Mouse (Mus musculus) midbrain, embryonic 14.5 days (tissue): Measurements from ENCODE around the gene Pitx2. TPM values are rescaled to one million over a fixed set of nuclear protein-coding genes. Genes with fewer than 3 reads are reported as not detected.

Source experiments
- ATAC-seq: fragments of 200-750 bp; cut with Nextera tagmentation; 2 replicates; pipeline ENCODE4 v1.8.0; 2017; ENCODE audit warnings: moderate number of reproducible peaks, moderate library complexity; ENCODE audit not compliant: low FRiP score, low TSS enrichment
- DNase-seq: peaks from one replicate; pipeline ENCODE4 v3.0.0-alpha.2; 2015
- H3K27ac ChIP-seq: fragments of 300-500 bp; sonication (generic); replicated peaks from 2 replicates; pipeline ENCODE4 v1.5.1; 2014; ENCODE audit warnings: mild to moderate bottlenecking, low read depth, low read length, moderate library complexity
- H3K27me3 ChIP-seq: fragments of 300-500 bp; sonication (generic); 2 replicates; pipeline ENCODE4 v1.6.1; 2014; ENCODE audit warnings: low read length, control low read depth, mixed read lengths; ENCODE audit not compliant: control insufficient read depth, insufficient read depth
- H3K36me3 ChIP-seq: fragments of 300-500 bp; sonication (generic); 2 replicates; pipeline ENCODE4 v1.6.1; 2014; ENCODE audit warnings: low read length, control low read depth; ENCODE audit not compliant: control insufficient read depth, insufficient read depth
- H3K4me1 ChIP-seq: fragments of 300-500 bp; sonication (generic); 2 replicates; pipeline ENCODE4 v1.6.1; 2014; ENCODE audit warnings: mild to moderate bottlenecking, antibody characterized with exemption, low read length, control low read depth; ENCODE audit not compliant: control insufficient read depth, insufficient read depth
- H3K4me2 ChIP-seq: fragments of 300-500 bp; sonication (generic); 2 replicates; pipeline ENCODE4 v1.6.1; 2014; ENCODE audit warnings: mild to moderate bottlenecking, low read length, moderate library complexity
- H3K4me3 ChIP-seq: fragments of 300-500 bp; sonication (generic); replicated peaks from 2 replicates; pipeline ENCODE4 v1.5.1; 2014; ENCODE audit warnings: low read depth, low read length
- H3K9ac ChIP-seq: fragments of 300-500 bp; sonication (generic); replicated peaks from 2 replicates; pipeline ENCODE4 v1.6.1; 2014; ENCODE audit warnings: mild to moderate bottlenecking, low read length, moderate library complexity
- H3K9me3 ChIP-seq: fragments of 300-500 bp; sonication (generic); 2 replicates; pipeline ENCODE4 v1.6.1; 2016; ENCODE audit warnings: low read length, control low read depth, mixed read lengths; ENCODE audit not compliant: control insufficient read depth
- WGBS: fragments of 180-500 bp; shearing (Covaris S2); extraction: QIAGEN DNeasy Blood & Tissue Kit; methylation state at CpG from one replicate; pipeline ENCODE4 v1.1.7; 2014; 5-methylcytosine and 5-hydroxymethylcytosine counted together
- polyA plus RNA-seq: library from polyadenylated mRNA; unstranded; fragments of >200 nt; fragmentation: Nextera tagmentation; extraction: Ambion mirVana; gene quantifications from 2 replicates; pipeline ENCODE4 v1.2.1, GENCODE M21; 2014

The Pitx2 gene
- polyA plus RNA-seq, 1 experiment from 2014 or later = 27.5 TPM

DNA sequence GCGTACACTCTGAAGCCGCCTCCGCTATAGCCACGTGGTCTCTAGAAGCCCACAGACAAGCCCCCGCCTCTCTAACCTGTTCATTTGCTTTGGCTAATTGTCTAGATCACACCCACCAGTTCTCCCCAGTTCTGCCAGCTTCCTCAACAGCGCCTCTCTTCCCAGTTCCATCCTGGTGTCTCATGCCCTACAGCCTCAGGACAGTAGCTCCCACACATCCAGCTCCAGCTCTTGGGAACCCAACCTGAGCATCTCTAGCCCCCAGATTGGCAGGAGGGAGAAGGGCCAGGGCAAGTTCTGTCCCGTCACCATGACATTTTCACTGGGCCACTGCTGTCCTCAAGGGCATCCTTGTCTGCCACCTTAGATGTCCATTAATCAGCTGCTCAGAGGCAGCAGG lies 29.3 kb upstream of the Pitx2 start:
- no peak overlapping the region for H3K4me2 ChIP-seq
- DNase-seq = no peak
- no peaks in the 10 kb centered on the region for H3K9me3 ChIP-seq
- WGBS = 89% methylated on average over 7 of the region's 7 CpGs
- H3K4me1 ChIP-seq = no peaks in the 10 kb centered on the region
- no peak overlapping the region for H3K27ac ChIP-seq
- H3K36me3 ChIP-seq = no peaks in the 10 kb centered on the region
- H3K4me3 ChIP-seq = no peak overlapping the region
- H3K9ac ChIP-seq = no peak overlapping the region
- no peak for ATAC-seq
- H3K27me3 ChIP-seq = no peaks in the 10 kb centered on the region

DNA sequence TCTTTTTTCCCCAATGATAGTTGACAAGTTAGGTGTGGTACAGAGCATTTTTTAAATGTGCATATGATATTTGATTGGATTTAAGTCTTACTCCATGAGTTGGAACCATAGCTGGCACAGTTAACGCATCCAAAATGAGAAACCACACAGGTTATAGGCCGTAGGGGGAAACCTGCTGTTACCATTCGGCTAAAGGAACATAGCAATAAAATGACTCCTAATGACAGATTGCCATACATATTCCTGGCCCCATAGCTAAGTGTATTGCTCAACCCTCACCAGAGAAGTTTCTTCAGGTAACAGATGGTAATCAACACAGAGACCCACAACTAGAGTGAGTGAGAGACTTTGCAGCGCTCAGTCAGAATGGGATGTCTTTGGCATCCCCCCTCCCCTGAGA lies 27.9 kb upstream of the Pitx2 start:
- ATAC-seq = no peak
- H3K27me3 ChIP-seq = no peaks in the 10 kb centered on the region
- no peak overlapping the region for H3K27ac ChIP-seq
- no peaks in the 10 kb centered on the region for H3K9me3 ChIP-seq
- no peak overlapping the region for H3K4me3 ChIP-seq
- no peak for DNase-seq
- H3K4me2 ChIP-seq = no peak overlapping the region
- H3K4me1 ChIP-seq = no peaks in the 10 kb centered on the region
- no peak overlapping the region for H3K9ac ChIP-seq
- no peaks in the 10 kb centered on the region for H3K36me3 ChIP-seq
- 96% methylated on average over 4 of the region's 4 CpGs for WGBS

DNA sequence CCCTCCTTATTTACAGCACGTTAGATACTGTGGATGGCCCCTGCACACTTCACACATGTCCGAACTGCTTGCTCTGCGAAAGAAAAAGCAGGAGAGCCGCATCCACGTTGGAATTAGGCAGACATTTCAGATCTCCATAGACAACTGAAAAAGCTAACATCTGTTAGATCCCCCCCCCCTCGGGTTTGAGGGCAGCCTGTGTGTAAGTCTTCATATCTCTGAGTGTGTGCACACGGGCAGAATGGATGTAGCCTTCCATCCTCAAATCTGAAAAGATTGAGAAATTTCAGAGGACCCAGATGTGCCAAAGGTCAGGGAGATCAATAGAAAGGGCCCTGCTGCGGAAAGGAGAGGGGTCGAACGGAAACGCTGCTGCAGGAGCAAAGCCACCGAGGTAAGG lies 5.2 kb upstream of the Pitx2 start:
- no peak overlapping the region for H3K4me3 ChIP-seq
- H3K27ac ChIP-seq = no peak overlapping the region
- H3K4me2 ChIP-seq = no peak overlapping the region
- no peaks in the 10 kb centered on the region for H3K9me3 ChIP-seq
- WGBS = 3% methylated on average over 12 of the region's 12 CpGs
- no peaks in the 10 kb centered on the region for H3K36me3 ChIP-seq
- ATAC-seq (no peak), DNase-seq (peak; percentile 16)
- H3K4me1 ChIP-seq = peaks cover 4% of the 10 kb centered on the region; the same call in 1 of the 2 replicates
- H3K9ac ChIP-seq = no peak overlapping the region
- peaks cover 69% of the 10 kb centered on the region for H3K27me3 ChIP-seq

DNA sequence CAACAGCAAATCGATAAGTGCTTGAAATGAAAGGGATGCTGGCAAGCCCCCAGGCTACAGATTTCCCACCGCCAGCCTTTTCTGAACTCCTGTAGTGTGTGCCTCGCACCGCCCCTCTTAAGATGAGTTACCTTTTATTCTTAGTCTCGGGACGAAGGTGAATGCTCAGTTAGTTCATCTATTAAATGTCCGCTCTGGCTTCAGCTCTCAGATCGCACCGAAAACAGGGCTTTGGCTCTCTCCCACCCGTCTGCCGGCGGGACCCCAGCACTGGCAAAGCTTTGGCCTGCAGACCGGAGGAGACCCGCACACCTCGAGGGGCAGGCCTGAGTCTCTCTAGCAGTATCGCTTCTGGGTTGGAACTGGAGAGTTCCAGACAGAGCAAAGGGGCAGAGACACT lies 4.6 kb upstream of the Pitx2 start:
- peak; percentile 40 for DNase-seq
- WGBS = under 1% methylated on average over 16 of the region's 16 CpGs
- Histone ChIP-seq H3K4me1 (peaks cover 9% of the 10 kb centered on the region; the same call in 1 of the 2 replicates), H3K4me3 (no peak overlapping the region), H3K27me3 (peaks cover 75% of the 10 kb centered on the region), H3K27ac (0 out of 2 replicates have a peak overlapping the region, but pooled peaks have one; percentile 16), H3K36me3 (no peaks in the 10 kb centered on the region), H3K9ac (no peak overlapping the region), H3K4me2 (no peak overlapping the region), H3K9me3 (no peaks in the 10 kb centered on the region)
- ATAC-seq = no peak

DNA sequence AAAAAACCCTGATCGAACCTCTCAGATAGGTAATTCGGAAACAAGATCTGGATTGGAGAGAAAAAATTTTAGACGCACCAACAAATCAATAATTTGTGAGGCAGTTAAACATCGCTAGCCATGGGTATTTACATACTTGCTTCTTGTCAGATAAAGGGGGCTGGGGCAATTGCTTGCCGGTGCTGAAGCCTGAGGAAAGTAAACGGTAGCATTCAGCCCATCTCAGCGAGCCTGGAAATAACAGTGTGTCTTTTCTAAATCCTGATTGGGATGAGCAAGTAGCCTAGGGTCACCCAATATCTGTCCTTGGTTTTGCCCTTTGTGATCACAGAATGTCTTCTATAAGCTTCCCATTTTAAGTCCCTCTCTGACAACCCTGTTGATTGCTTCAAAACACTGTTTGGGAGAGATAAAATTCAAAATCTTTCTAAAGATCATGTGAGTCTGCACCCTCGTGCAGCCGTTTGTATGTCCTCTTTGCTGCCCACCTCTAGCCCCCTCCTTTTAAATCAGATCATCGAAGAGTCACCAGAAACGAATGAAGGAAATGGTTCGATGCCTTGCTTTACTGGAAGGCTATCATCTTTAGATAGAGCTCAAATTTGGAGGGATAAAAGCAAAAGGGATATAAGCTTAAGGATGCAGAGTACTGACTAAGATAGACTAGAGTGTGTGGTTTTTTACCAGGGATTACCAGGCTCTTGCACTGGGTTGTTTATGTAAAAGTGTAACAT lies 3.7 kb upstream of the Pitx2 start:
- peaks cover 9% of the 10 kb centered on the region; the same call in 1 of the 2 replicates for H3K4me1 ChIP-seq
- ATAC-seq = no peak
- H3K27ac ChIP-seq = no peak overlapping the region
- H3K9me3 ChIP-seq = no peaks in the 10 kb centered on the region
- peak; percentile 53 for DNase-seq
- 0 out of 2 replicates have a peak overlapping the region, but pooled peaks have one; percentile 12 for H3K4me2 ChIP-seq
- WGBS = 2% methylated on average over 12 of the region's 12 CpGs
- H3K4me3 ChIP-seq = no peak overlapping the region
- H3K36me3 ChIP-seq = no peaks in the 10 kb centered on the region
- no peak overlapping the region for H3K9ac ChIP-seq
- peaks cover 76% of the 10 kb centered on the region for H3K27me3 ChIP-seq

DNA sequence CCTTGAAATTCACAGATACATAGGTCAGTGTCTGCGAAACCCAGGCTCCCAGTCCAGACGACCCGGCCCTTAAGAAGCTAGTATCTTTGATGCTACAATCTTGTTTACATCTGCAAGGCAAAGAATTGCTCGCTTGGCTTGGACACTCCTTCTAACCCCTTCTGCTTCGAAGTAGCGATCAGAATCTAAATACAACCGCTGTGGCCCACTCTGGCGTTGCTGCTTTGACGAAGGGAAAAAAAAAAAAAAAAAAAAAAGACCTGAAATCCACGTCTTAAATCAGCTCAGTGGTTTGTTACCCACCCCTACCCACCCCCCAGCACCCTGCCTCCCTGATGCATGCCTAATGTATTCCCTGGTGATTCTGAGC lies 3.1 kb upstream of the Pitx2 start:
- no peak overlapping the region for H3K9ac ChIP-seq
- WGBS = 1% methylated on average over 10 of the region's 10 CpGs
- DNase-seq = no peak
- no peak overlapping the region for H3K4me3 ChIP-seq
- no peaks in the 10 kb centered on the region for H3K9me3 ChIP-seq
- H3K27ac ChIP-seq = no peak overlapping the region
- H3K4me1 ChIP-seq = peaks cover 9% of the 10 kb centered on the region; the same call in 1 of the 2 replicates
- ATAC-seq = no peak
- H3K4me2 ChIP-seq = no peak overlapping the region
- peaks cover 78% of the 10 kb centered on the region for H3K27me3 ChIP-seq
- no peaks in the 10 kb centered on the region for H3K36me3 ChIP-seq

DNA sequence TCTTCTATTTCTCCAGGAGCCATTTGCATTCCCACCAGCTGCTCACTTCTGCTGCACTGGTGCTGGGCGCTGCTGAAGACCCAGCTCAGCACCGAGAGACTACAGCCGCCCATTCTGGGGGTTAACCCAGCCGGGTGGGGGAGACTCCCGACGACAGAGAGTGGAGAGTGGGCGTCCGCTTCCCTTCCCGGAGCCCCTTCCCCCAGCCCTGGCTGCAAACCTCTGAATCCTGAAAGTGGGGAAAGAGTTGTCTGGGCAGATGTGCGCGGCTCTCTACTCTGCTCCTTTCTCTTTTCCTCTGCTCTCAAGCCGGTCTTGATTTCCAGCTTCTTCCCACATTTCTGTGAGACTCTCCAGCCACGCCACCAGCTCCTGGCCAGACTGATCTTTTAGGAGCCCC lies 2.6 kb upstream of the Pitx2 start:
- Histone ChIP-seq H3K9me3 (no peaks in the 10 kb centered on the region), H3K36me3 (no peaks in the 10 kb centered on the region), H3K27me3 (peaks cover 79% of the 10 kb centered on the region), H3K4me3 (no peak overlapping the region), H3K4me1 (peaks cover 9% of the 10 kb centered on the region; the same call in 1 of the 2 replicates), H3K4me2 (peak overlapping the region; percentile 16; the same call in 1 of the 2 replicates), H3K27ac (no peak overlapping the region), H3K9ac (no peak overlapping the region)
- under 1% methylated on average over 13 of the region's 13 CpGs for WGBS
- DNase-seq = peak; percentile 49
- ATAC-seq = no peak

DNA sequence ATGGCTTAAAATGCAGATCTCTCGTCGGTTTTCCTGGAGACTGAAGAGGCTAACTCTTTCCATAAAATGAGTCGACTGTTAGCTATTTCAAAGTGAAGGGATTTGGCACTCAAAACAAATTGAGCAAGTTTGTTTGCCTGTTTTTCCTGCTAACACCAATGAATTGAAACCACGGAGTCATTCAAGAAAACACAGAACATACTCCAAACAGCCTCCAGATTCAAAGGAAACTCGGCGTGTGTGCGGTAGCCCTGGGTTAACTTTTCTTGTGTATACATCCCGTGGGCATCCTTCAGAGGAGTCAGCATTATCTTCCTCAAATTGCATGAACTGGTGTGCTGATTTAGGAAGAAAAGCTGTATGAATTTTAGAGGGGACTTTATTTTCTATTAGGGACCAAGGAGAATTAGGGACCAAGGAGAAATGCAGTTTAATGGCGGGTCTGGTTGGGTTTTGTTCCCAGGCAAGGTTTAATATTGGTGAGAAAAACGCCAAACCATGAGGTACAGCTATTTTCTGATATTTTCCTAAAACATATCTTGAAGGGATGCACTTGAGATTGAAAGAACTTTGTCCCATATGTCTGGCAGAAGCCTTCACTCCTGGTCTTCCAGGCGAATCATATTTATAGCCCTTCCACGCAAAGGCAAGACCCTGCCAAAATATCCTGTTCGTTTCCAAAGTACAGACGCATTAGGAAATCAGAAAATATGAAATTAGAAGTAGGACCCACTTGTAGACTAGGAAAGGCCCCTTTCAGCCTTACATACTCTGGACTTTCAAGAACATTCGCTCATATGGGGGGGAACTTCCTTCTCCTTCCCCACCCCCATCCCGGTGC lies 1.7 kb upstream of the Pitx2 start:
- H3K4me1 ChIP-seq = peaks cover 9% of the 10 kb centered on the region; the same call in 1 of the 2 replicates
- no peaks in the 10 kb centered on the region for H3K9me3 ChIP-seq
- no peaks in the 10 kb centered on the region for H3K36me3 ChIP-seq
- WGBS = 1% methylated on average over 16 of the region's 16 CpGs
- H3K4me3 ChIP-seq = no peak overlapping the region
- H3K9ac ChIP-seq = no peak overlapping the region
- H3K4me2 ChIP-seq = peak overlapping the region; percentile 11; the same call in 1 of the 2 replicates
- DNase-seq (peak; percentile 26), ATAC-seq (no peak)
- H3K27me3 ChIP-seq = peaks cover 80% of the 10 kb centered on the region
- no peak overlapping the region for H3K27ac ChIP-seq
